Mouse (Mus musculus): ENCODE results near the gene Gm20498. TPM values are rescaled to one million over a fixed set of nuclear protein-coding genes. Genes with fewer than 3 reads are reported as not detected.
"Not testable (repeated sequence)": the region's sequence is repeated elsewhere in the genome, so short reads cannot be mapped to it uniquely, and the experiment has no call there.

Gene Gm20498
- polyA plus RNA-seq (2015; fragmentation: Nextera tagmentation; extraction: Ambion mirVana) = 25.9 and 26.3 TPM in 2 replicates

- H3K4me1 ChIP-seq = no peaks in the 10 kb centered on the region
- H3K9ac ChIP-seq = peak within 1 kb of the TSS; percentile 47
- H3K4me3 ChIP-seq (replicated peaks) = peak within 1 kb of the TSS; percentile 58
- H3K9me3 ChIP-seq = no peaks in the 10 kb centered on the region
- no peaks in the 10 kb centered on the region for H3K27me3 ChIP-seq (replicated peaks)
- H3K36me3 ChIP-seq = no peaks in the 10 kb centered on the region
- H3K4me2 ChIP-seq = peak within 1 kb of the TSS; percentile 62
- H3K27ac ChIP-seq = peak within 1 kb of the TSS; percentile 55
- peak; percentile 91 for ATAC-seq (ENCODE audit: insufficient read depth, low FRiP score, low read depth)
- under 1% methylated on average over 46 of the region's 46 CpGs for WGBS
These were observed at the start of gene Gm20498, which contains the start of gene Synj2bp for GRCm38 (mm10) chr12:81532316-81533028. Gene Gm20498, minus strand, starts transcription at chr12:81532905. Gene Synj2bp, minus strand, starts transcription at chr12:81532911.

GRCm38 (mm10) chr12:81568374-81568773 lies 35.7 kb upstream of the Gm20498 start, which contains the start of gene Adam21:
Gene Adam21, minus strand, starts transcription at chr12:81568474.
- no peaks in the 10 kb centered on the region for H3K9me3 ChIP-seq
- H3K27ac ChIP-seq = no peak within 1 kb of the TSS
- 85% methylated on average over 1 of the region's 1 CpGs for WGBS
- H3K4me1 ChIP-seq = no peaks in the 10 kb centered on the region
- no peak within 1 kb of the TSS for H3K4me3 ChIP-seq (replicated peaks)
- no peak within 1 kb of the TSS for H3K4me2 ChIP-seq
- no peaks in the 10 kb centered on the region for H3K27me3 ChIP-seq (replicated peaks)
- H3K36me3 ChIP-seq = 0 out of 2 replicates have a peak, but pooled peaks cover 15% of the 10 kb centered on the region
- ATAC-seq (ENCODE audit: insufficient read depth, low FRiP score, low read depth) = no peak
- no peak within 1 kb of the TSS for H3K9ac ChIP-seq

DNA sequence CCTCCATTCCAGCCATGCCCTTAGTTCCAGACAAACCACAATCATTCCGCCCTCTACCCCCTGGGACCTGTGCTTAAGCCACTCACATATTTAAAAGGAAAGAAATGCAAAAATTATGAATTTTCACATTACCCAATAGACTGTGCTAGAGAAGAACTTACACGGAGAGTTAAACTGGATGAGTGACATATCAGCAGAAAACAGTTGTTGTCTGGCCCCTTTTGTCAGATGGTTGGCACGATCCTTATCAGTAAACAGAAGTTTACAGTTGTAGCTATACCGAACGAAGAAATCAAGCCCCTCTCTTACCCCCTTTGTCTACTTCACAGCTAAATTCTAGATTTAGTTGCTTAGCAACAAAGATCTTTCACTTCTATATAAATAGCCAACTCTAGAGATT lies 35.2 kb upstream of the Gm20498 start:
- no peak overlapping the region for H3K27ac ChIP-seq
- 0 out of 2 replicates have a peak, but pooled peaks cover 12% of the 10 kb centered on the region for H3K36me3 ChIP-seq
- no peaks in the 10 kb centered on the region for H3K9me3 ChIP-seq
- no peaks in the 10 kb centered on the region for H3K4me1 ChIP-seq
- no peaks in the 10 kb centered on the region for H3K27me3 ChIP-seq (replicated peaks)
- 81% methylated on average over 5 of the region's 5 CpGs for WGBS
- H3K4me2 ChIP-seq = no peak overlapping the region
- H3K4me3 ChIP-seq (replicated peaks) = no peak overlapping the region
- ATAC-seq (ENCODE audit: insufficient read depth, low FRiP score, low read depth) = no peak
- H3K9ac ChIP-seq = no peak overlapping the region

GRCm38 (mm10) chr12:81564173-81564572 lies 31.5 kb upstream of the Gm20498 start:
- Histone ChIP-seq H3K36me3 (no peaks in the 10 kb centered on the region), H3K4me3 (replicated peaks) (no peak overlapping the region), H3K9me3 (no peaks in the 10 kb centered on the region), H3K27me3 (replicated peaks) (no peaks in the 10 kb centered on the region), H3K9ac (no peak overlapping the region), H3K4me2 (no peak overlapping the region), H3K27ac (no peak overlapping the region), H3K4me1 (no peaks in the 10 kb centered on the region)
- no peak for ATAC-seq (ENCODE audit: insufficient read depth, low FRiP score, low read depth)
- 96% methylated on average over 3 of the region's 3 CpGs for WGBS

- Histone ChIP-seq H3K4me3 (replicated peaks) (no peak overlapping the region), H3K4me2 (no peak overlapping the region), H3K27me3 (replicated peaks) (no peaks in the 10 kb centered on the region), H3K27ac (no peak overlapping the region), H3K9ac (no peak overlapping the region), H3K4me1 (no peaks in the 10 kb centered on the region), H3K36me3 (no peaks in the 10 kb centered on the region), H3K9me3 (no peaks in the 10 kb centered on the region)
- 80% methylated on average over 3 of the region's 3 CpGs for WGBS
- no peak for ATAC-seq (ENCODE audit: insufficient read depth, low FRiP score, low read depth)
These were observed 16.6 kb upstream of the Gm20498 start for GRCm38 (mm10) chr12:81549286-81549685.

DNA sequence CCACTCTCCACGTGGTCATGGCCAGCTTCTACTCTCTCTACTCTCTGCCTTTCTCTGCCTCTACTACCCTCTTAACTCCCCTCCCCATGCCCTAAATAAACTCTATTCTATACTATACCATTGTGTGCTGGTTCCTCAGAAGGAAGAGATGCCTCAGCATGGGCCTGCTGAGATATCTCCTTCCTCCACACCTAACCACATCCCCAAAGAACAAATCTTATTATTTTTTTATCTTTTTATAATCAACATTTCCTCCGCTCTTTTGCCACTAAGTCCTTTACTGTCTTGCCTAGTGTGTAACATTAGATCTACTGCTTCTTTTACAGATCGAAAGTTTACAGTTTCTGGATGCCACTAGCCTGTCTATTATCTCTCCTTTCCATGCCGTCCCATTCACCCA lies 14.5 kb upstream of the Gm20498 start:
- H3K27me3 ChIP-seq (replicated peaks) = no peaks in the 10 kb centered on the region
- no peaks in the 10 kb centered on the region for H3K36me3 ChIP-seq
- no peaks in the 10 kb centered on the region for H3K4me1 ChIP-seq
- H3K9me3 ChIP-seq = no peaks in the 10 kb centered on the region
- no peak overlapping the region for H3K9ac ChIP-seq
- ATAC-seq (ENCODE audit: insufficient read depth, low FRiP score, low read depth) = no peak
- no peak overlapping the region for H3K4me3 ChIP-seq (replicated peaks)
- 57% methylated on average over 4 of the region's 4 CpGs for WGBS
- no peak overlapping the region for H3K4me2 ChIP-seq
- H3K27ac ChIP-seq = no peak overlapping the region

- Histone ChIP-seq H3K4me2 (peak overlapping the region; percentile 62), H3K4me1 (no peaks in the 10 kb centered on the region), H3K27me3 (replicated peaks) (no peaks in the 10 kb centered on the region), H3K9ac (no peak overlapping the region), H3K4me3 (replicated peaks) (peak overlapping the region; percentile 58), H3K9me3 (no peaks in the 10 kb centered on the region), H3K27ac (peak overlapping the region; percentile 55; the same call in 1 of the 2 replicates), H3K36me3 (no peaks in the 10 kb centered on the region)
- 35% methylated on average over 4 of the region's 4 CpGs for WGBS
- no peak for ATAC-seq (ENCODE audit: insufficient read depth, low FRiP score, low read depth)
These were observed 319 bp upstream of the Gm20498 start for GRCm38 (mm10) chr12:81533029-81533419.

DNA sequence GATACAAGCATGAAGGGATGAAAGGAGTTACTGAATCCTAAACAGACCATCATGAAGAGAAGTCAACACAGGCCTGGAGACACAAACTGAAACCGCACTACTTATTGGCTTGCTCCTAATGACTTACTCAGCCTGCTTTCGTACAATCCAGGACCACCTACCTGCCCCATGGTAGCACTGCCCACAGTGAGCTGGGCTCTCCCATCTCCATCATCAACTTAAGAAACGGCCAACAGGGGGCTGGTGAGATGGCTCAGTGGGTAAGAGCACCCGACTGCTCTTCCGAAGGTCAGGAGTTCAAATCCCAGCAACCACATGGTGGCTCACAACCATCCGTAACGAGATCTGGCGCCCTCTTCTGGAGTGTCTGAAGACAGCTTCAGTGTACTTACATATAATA lies 2.1 kb downstream of the Gm20498 start:
- 76% methylated on average over 8 of the region's 8 CpGs for WGBS
- not testable (repeated sequence) for ATAC-seq (ENCODE audit: insufficient read depth, low FRiP score, low read depth); H3K9ac ChIP-seq; H3K27me3 ChIP-seq (replicated peaks); H3K4me2 ChIP-seq; H3K36me3 ChIP-seq; H3K9me3 ChIP-seq; H3K27ac ChIP-seq; H3K4me3 ChIP-seq (replicated peaks); H3K4me1 ChIP-seq

DNA sequence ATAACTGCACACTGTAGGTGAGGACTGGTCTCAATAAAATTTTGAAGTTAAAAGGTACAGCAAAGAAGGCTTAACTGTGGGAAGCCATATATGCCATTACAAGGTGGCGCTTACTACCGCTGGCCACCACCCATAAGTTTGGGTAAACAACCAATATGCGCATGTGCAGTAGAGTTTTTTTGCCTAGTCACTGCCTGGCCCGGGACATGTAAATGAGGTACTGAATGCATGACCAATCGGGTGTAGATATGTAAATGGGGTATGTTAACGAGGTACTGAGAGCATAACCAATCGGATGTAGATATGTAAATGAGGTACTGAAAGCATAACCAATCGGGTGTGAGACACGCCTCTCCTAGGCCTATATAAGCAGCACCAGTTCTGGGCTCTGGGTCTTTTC lies 35.8 kb downstream of the Gm20498 start:
- WGBS = 96% methylated on average over 9 of the region's 9 CpGs
- not testable (repeated sequence) for H3K9ac ChIP-seq; ATAC-seq (ENCODE audit: insufficient read depth, low FRiP score, low read depth)

DNA sequence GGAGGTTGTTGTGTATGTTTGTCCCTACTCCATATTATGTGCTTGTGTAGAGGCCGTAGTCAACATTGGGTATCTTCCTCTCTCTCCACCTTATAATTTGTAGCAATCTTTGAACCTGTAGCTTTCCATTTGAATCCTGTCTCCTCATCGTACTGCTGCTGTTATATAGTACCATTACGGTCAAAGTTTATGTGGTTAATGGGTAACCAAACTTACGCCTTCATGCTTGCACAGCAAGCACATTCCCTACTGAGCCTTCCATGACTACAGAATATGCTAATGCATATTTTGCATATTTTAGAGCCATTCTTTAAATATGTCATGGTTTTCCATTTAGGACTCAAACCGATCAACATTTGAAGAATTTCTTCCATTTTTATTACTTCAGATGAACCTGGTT lies 42.2 kb downstream of the Gm20498 start:
- WGBS = 78% methylated on average over 5 of the region's 5 CpGs
- Histone ChIP-seq H3K4me2 (no peak overlapping the region), H3K4me1 (no peaks in the 10 kb centered on the region), H3K4me3 (replicated peaks) (no peak overlapping the region), H3K36me3 (no peaks in the 10 kb centered on the region), H3K27me3 (replicated peaks) (no peaks in the 10 kb centered on the region), H3K9ac (no peak overlapping the region), H3K27ac (no peak overlapping the region), H3K9me3 (no peaks in the 10 kb centered on the region)
- ATAC-seq (ENCODE audit: insufficient read depth, low FRiP score, low read depth) = no peak

More for the DNA sequence above, 35.8 kb downstream of the Gm20498 start:
- H3K27ac ChIP-seq; H3K9me3 ChIP-seq; H3K27me3 ChIP-seq (replicated peaks); H3K4me1 ChIP-seq; H3K36me3 ChIP-seq; H3K4me2 ChIP-seq; H3K4me3 ChIP-seq (replicated peaks): not testable (repeated sequence)

- peak overlapping the region; percentile 83 for H3K4me3 ChIP-seq (replicated peaks)
- 40% methylated on average over 6 of the region's 6 CpGs for WGBS
- no peaks in the 10 kb centered on the region for H3K4me1 ChIP-seq
- H3K9ac ChIP-seq = no peak overlapping the region
- H3K27me3 ChIP-seq (replicated peaks) = no peaks in the 10 kb centered on the region
- H3K4me2 ChIP-seq = peak overlapping the region; percentile 47
- no peak for ATAC-seq (ENCODE audit: insufficient read depth, low FRiP score, low read depth)
- peak overlapping the region; percentile 98 for H3K27ac ChIP-seq
- H3K9me3 ChIP-seq = no peaks in the 10 kb centered on the region
- no peaks in the 10 kb centered on the region for H3K36me3 ChIP-seq
These were observed 47.4 kb downstream of the Gm20498 start for GRCm38 (mm10) chr12:81485311-81485710.

- H3K9ac ChIP-seq = peak within 1 kb of the TSS; percentile 60; the same call in 1 of the 2 replicates
- peak within 1 kb of the TSS; percentile 61 for H3K4me2 ChIP-seq
- WGBS = 0% methylated on average over 31 of the region's 31 CpGs
- H3K4me1 ChIP-seq = no peaks in the 10 kb centered on the region
- H3K27me3 ChIP-seq (replicated peaks) = no peaks in the 10 kb centered on the region
- peak within 1 kb of the TSS; percentile 83 for H3K4me3 ChIP-seq (replicated peaks)
- no peaks in the 10 kb centered on the region for H3K9me3 ChIP-seq
- peak within 1 kb of the TSS; percentile 98 for H3K27ac ChIP-seq
- H3K36me3 ChIP-seq = no peaks in the 10 kb centered on the region
- ATAC-seq (ENCODE audit: insufficient read depth, low FRiP score, low read depth) = peak; percentile 95
These were observed 47.9 kb downstream of the Gm20498 start, which contains the start of gene Cox16 for GRCm38 (mm10) chr12:81484727-81485191. Gene Cox16, minus strand, starts transcription at chr12:81485127.

All from stomach, embryonic 15.5 days (tissue).